26 mouse cellular contexts compared by ENCODE assay signal in the genomic region with DNA sequence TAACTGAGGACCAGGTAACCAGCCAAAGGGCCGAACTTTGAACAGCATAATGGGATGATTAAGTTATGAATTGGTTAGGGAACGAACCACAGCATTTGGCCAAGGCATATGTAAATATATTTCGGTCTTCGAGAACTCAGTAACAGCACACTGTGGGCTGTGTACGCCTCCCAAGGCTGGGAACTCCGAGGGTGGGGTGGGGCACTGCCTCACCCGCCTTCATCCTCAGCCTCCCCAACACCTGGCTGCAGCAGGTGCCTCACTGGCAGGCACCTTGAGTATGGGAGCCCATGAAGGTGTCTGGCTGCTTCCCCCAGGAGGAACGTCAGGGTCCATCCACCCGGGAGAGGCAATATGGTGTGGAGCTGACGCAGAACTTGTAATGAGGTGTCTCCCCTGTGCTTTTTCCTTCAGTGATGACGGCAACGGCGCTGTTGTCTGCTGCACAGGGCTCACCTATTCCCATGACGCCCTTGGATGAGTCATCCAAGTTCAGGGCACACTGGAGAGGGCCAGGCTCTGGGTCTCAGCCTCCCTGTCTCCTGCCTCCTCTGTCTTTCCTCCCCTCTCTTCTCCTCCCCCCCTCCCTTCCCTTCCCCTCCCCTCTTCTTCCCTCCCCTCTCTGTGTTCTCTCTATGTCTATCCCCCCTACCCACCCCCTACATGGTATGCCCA. TPM values are rescaled to one million over a fixed set of nuclear protein-coding genes. Genes with fewer than 3 reads are reported as not detected.
A peak's percentile ranks its signal among the peaks of the same experiment; 100 is the strongest.
DNase-seq lines count a peak whose midpoint lies in the region; ATAC-seq lines count a peak whose summit lies in the region.
"Had no signal": no experiment of that assay in that cellular context is flagged by ENCODE, and none has a peak within 500 bp of the region (broad histone marks: within the 10 kb centered on the region; RNA-seq: fewer than 3 reads in every experiment).

No protein-coding gene starts in this region.

- H3K4me3 ChIP-seq in hindbrain, embryonic 13.5 days, result no peak overlapping the region
- H3K4me3 ChIP-seq in hindbrain, embryonic 11.5 days (ENCODE audit: low read depth, low read length), result no peak overlapping the region
- H3K4me3 ChIP-seq in intestine, embryonic 15.5 days (replicated peaks), result no peak overlapping the region
- H3K4me3 ChIP-seq in stomach, embryonic 14.5 days (ENCODE audit: low read depth, low read length), result no peak overlapping the region
- H3K4me3 ChIP-seq in forebrain, embryonic 11.5 days (ENCODE audit: low read depth, low read length), result no peak overlapping the region
- H3K4me3 ChIP-seq: embryonic facial prominence, embryonic 15.5 days; erythroblast, embryonic 14.5 days; forebrain, embryonic 10.5 days; forebrain, embryonic 15.5 days; heart, embryonic 15.5 days; hindbrain, embryonic 10.5 days had no signal

- H3K36me3 ChIP-seq in hindbrain, embryonic 13.5 days, result no peaks in the 10 kb centered on the region
- H3K36me3 ChIP-seq in hindbrain, embryonic 11.5 days (ENCODE audit: control insufficient read depth, insufficient read depth, low read length), result no peaks in the 10 kb centered on the region
- no peaks in the 10 kb centered on the region for H3K36me3 ChIP-seq in intestine, embryonic 15.5 days
- H3K36me3 ChIP-seq in stomach, embryonic 14.5 days (ENCODE audit: control insufficient read depth, insufficient read depth, low read length), result no peaks in the 10 kb centered on the region
- no peaks in the 10 kb centered on the region for H3K36me3 ChIP-seq in forebrain, embryonic 11.5 days (ENCODE audit: control insufficient read depth, insufficient read depth, low read length)
- H3K36me3 ChIP-seq: embryonic facial prominence, embryonic 15.5 days; forebrain, embryonic 10.5 days; forebrain, embryonic 15.5 days; G1E; heart, embryonic 15.5 days; hindbrain, embryonic 10.5 days had no signal

- H3K9ac ChIP-seq in hindbrain, embryonic 13.5 days, result 0 out of 2 replicates have a peak overlapping the region, but pooled peaks have one; percentile 49
- H3K9ac ChIP-seq in hindbrain, embryonic 11.5 days (ENCODE audit: low read depth, low read length), result no peak overlapping the region
- no peak overlapping the region for H3K9ac ChIP-seq in intestine, embryonic 15.5 days
- no peak overlapping the region for H3K9ac ChIP-seq in stomach, embryonic 14.5 days (replicated peaks; ENCODE audit: low read depth, low read length)
- no peak overlapping the region for H3K9ac ChIP-seq in forebrain, embryonic 11.5 days (ENCODE audit: low read length)
- H3K9ac ChIP-seq: embryonic facial prominence, embryonic 15.5 days; forebrain, embryonic 15.5 days; heart, embryonic 15.5 days had no signal

- 82% methylated on average over 14 of the region's 14 CpGs for WGBS in hindbrain, embryonic 13.5 days
- 85% methylated on average over 14 of the region's 14 CpGs for WGBS in hindbrain, embryonic 11.5 days
- 68% methylated on average over 14 of the region's 14 CpGs for WGBS in intestine, embryonic 15.5 days
- WGBS in stomach, embryonic 14.5 days, result 76% methylated on average over 14 of the region's 14 CpGs
- WGBS in forebrain, embryonic 11.5 days, result 86% methylated on average over 14 of the region's 14 CpGs

- H3K27ac ChIP-seq in hindbrain, embryonic 13.5 days, result no peak overlapping the region
- H3K27ac ChIP-seq in hindbrain, embryonic 11.5 days (ENCODE audit: low read depth, low read length), result no peak overlapping the region
- H3K27ac ChIP-seq in intestine, embryonic 15.5 days, result no peak overlapping the region
- no peak overlapping the region for H3K27ac ChIP-seq in stomach, embryonic 14.5 days (ENCODE audit: low read length)
- H3K27ac ChIP-seq in forebrain, embryonic 11.5 days (ENCODE audit: low read depth, low read length), result no peak overlapping the region
- H3K27ac ChIP-seq: embryonic facial prominence, embryonic 15.5 days; forebrain, embryonic 10.5 days; forebrain, embryonic 15.5 days; heart, embryonic 15.5 days; hindbrain, embryonic 10.5 days had no signal

- no peaks in the 10 kb centered on the region for H3K9me3 ChIP-seq in hindbrain, embryonic 13.5 days
- no peaks in the 10 kb centered on the region for H3K9me3 ChIP-seq in hindbrain, embryonic 11.5 days (ENCODE audit: control insufficient read depth, low read length)
- H3K9me3 ChIP-seq in intestine, embryonic 15.5 days, result no peaks in the 10 kb centered on the region
- no peaks in the 10 kb centered on the region for H3K9me3 ChIP-seq in stomach, embryonic 14.5 days (ENCODE audit: control insufficient read depth, low read depth, low read length)
- no peaks in the 10 kb centered on the region for H3K9me3 ChIP-seq in forebrain, embryonic 11.5 days (ENCODE audit: control insufficient read depth, low read length)
- H3K9me3 ChIP-seq: embryonic facial prominence, embryonic 15.5 days; forebrain, embryonic 15.5 days; heart, embryonic 15.5 days; hindbrain, embryonic 10.5 days had no signal

- H3K4me2 ChIP-seq in hindbrain, embryonic 13.5 days, result no peak overlapping the region
- H3K4me2 ChIP-seq in hindbrain, embryonic 11.5 days (replicated peaks; ENCODE audit: low read depth, low read length), result no peak overlapping the region
- no peak overlapping the region for H3K4me2 ChIP-seq in intestine, embryonic 15.5 days (replicated peaks)
- no peak overlapping the region for H3K4me2 ChIP-seq in stomach, embryonic 14.5 days (replicated peaks; ENCODE audit: low read depth, low read length)
- no peak overlapping the region for H3K4me2 ChIP-seq in forebrain, embryonic 11.5 days (ENCODE audit: low read depth, low read length, severe bottlenecking)
- H3K4me2 ChIP-seq: embryonic facial prominence, embryonic 15.5 days; forebrain, embryonic 15.5 days; heart, embryonic 15.5 days had no signal

- ATAC-seq in hindbrain, embryonic 13.5 days (ENCODE audit: low FRiP score), result no peak
- ATAC-seq in hindbrain, embryonic 11.5 days (ENCODE audit: low FRiP score), result no peak
- peak; percentile 60 for ATAC-seq in intestine, embryonic 15.5 days
- peak; percentile 16; the same call in 1 of the 2 replicates for ATAC-seq in stomach, embryonic 14.5 days (ENCODE audit: insufficient number of reproducible peaks, insufficient read depth, low FRiP score, low read depth)
- ATAC-seq in forebrain, embryonic 11.5 days (replicated peaks; ENCODE audit: low FRiP score), result no peak
- ATAC-seq: CD4-positive, CD25-positive, alpha-beta regulatory T cell, adult 4 months; forebrain, embryonic 15.5 days; hindbrain, embryonic 16.5 days; inflammation-experienced regulatory T-cells, adult 6 months had no signal

- H3K27me3 ChIP-seq in hindbrain, embryonic 13.5 days, result no peaks in the 10 kb centered on the region
- no peaks in the 10 kb centered on the region for H3K27me3 ChIP-seq in hindbrain, embryonic 11.5 days (ENCODE audit: control insufficient read depth, insufficient read depth, low read length)
- no peaks in the 10 kb centered on the region for H3K27me3 ChIP-seq in intestine, embryonic 15.5 days (replicated peaks)
- H3K27me3 ChIP-seq in stomach, embryonic 14.5 days (ENCODE audit: control insufficient read depth, insufficient read depth, low read length), result no peaks in the 10 kb centered on the region
- no peaks in the 10 kb centered on the region for H3K27me3 ChIP-seq in forebrain, embryonic 11.5 days (ENCODE audit: control insufficient read depth, insufficient read depth, low read length)
- H3K27me3 ChIP-seq: embryonic facial prominence, embryonic 15.5 days; forebrain, embryonic 15.5 days; heart, embryonic 15.5 days had no signal

- DNase-seq in adrenal gland, adult 2 months, result peak; percentile 26
- DNase-seq in adrenal gland, adult 8-10 months, result no peak
- DNase-seq in hindbrain, embryonic 11.5 days (ENCODE audit: low spot score), result no peak
- no peak for DNase-seq in lung, postnatal 36 days
- no peak for DNase-seq in forebrain, embryonic 11.5 days (ENCODE audit: low spot score)
- DNase-seq: adrenal gland, postnatal 14 days; B cell, adult 2 months; cerebellum, adult 11-12 months; cerebellum, adult 9-10 months; cerebellum, postnatal 25 days; gastrocnemius, postnatal 25 days had no signal

- H3K4me1 ChIP-seq in hindbrain, embryonic 13.5 days (replicated peaks), result no peaks in the 10 kb centered on the region; the same call in 1 of the 2 replicates
- no peaks in the 10 kb centered on the region for H3K4me1 ChIP-seq in hindbrain, embryonic 11.5 days (replicated peaks; ENCODE audit: control insufficient read depth, insufficient read depth, low read length)
- H3K4me1 ChIP-seq in intestine, embryonic 15.5 days (replicated peaks), result peaks cover 13% of the 10 kb centered on the region
- H3K4me1 ChIP-seq in stomach, embryonic 14.5 days (ENCODE audit: control insufficient read depth, insufficient read depth, low read length), result peaks cover 8% of the 10 kb centered on the region; the same call in 1 of the 2 replicates
- H3K4me1 ChIP-seq in forebrain, embryonic 11.5 days (replicated peaks; ENCODE audit: control insufficient read depth, insufficient read depth, low read length), result no peaks in the 10 kb centered on the region
- H3K4me1 ChIP-seq: embryonic facial prominence, embryonic 15.5 days; forebrain, embryonic 10.5 days; heart, embryonic 15.5 days had no signal

RNA-seq across cellular contexts. Expression of a gene that starts 22.2 kb away (rescaled TPM):
- under 1 TPM; 0.43 to 0.79 TPM for total RNA-seq in adrenal gland, adult 2 months (2021)
- 0.13 and 0.16 TPM in 2 replicates for polyA plus RNA-seq in adrenal gland, adult 2 months (2012; rRNA removed)
- total RNA-seq in adrenal gland, adult 8-10 months (2022), result 1 to 10 TPM in 2 of 4 experiments, under 1 TPM in 2; 0.32 to 1.9 (median 1.1) TPM
- polyA plus RNA-seq in hindbrain, embryonic 13.5 days (2015; fragmentation: Nextera tagmentation; extraction: Ambion mirVana), result 5.0 and 5.9 TPM in 2 replicates
- 3.5 and 4.0 TPM in 2 replicates for polyA plus RNA-seq in hindbrain, embryonic 11.5 days (2014; fragmentation: Nextera tagmentation; extraction: Ambion mirVana)
- polyA plus RNA-seq in intestine, embryonic 15.5 days (2015; fragmentation: Nextera tagmentation; extraction: Ambion mirVana), result 1.4 and 2.3 TPM in 2 replicates
- polyA plus RNA-seq in stomach, embryonic 14.5 days (2014; fragmentation: Nextera tagmentation; extraction: Ambion mirVana), result 0.78 and 2.5 TPM in 2 replicates
- polyA plus RNA-seq in forebrain, embryonic 11.5 days (2014; fragmentation: Nextera tagmentation; extraction: Ambion mirVana), result 0.57 and 1.2 TPM in 2 replicates
- total RNA-seq: gastrocnemius, adult 18-20 months; granulocyte monocyte progenitor cell, adult 5-6 weeks had no signal
- polyA plus RNA-seq: erythroblast, embryonic 14.5 days; G1E had no signal

Comparison
In these comparisons a context has a peak if more than half of its experiments do, and no peak if none do; other contexts are left out.
1. ATAC-seq: peak in intestine, embryonic 15.5 days (single experiment) and stomach, embryonic 14.5 days (single experiment); none in hindbrain, embryonic 13.5 days (single experiment), hindbrain, embryonic 11.5 days (single experiment) and forebrain, embryonic 11.5 days (single experiment).